Mouse (Mus musculus): ENCODE data around the gene Flvcr1. TPM values are rescaled to one million over a fixed set of nuclear protein-coding genes. Genes with fewer than 3 reads are reported as not detected.

Flvcr1 gene
- polyA plus RNA-seq, 1 experiment from 2014 or later: 6.0 TPM

DNA sequence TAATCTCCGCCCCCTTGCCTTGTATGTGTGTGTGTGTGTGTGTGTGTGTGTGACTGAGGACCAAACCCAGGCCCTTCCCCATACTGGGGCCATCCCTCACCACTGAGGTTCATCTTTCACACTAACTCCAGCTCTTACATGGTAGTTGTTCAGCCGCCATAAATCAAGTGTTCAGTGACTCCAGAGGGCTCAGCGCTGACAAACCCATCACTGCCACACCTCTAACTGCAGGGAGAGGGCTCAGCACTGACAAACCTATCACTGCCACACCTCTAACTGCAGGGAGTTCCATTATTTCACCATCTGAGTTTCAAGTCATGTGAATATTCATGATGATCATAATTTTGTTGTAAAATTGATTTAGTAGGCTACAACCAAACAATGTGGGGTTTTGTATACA is 27.6 kb upstream of the Flvcr1 start:
- Histone ChIP-seq H3K9ac (ENCODE audit: low read length) (no peak overlapping the region), H3K4me1 (ENCODE audit: control insufficient read depth, insufficient read depth, low read length) (no peaks in the 10 kb centered on the region), H3K36me3 (ENCODE audit: control insufficient read depth, insufficient read depth, low read length) (no peaks in the 10 kb centered on the region), H3K27me3 (replicated peaks; ENCODE audit: control insufficient read depth, insufficient read depth, low read length) (no peaks in the 10 kb centered on the region), H3K4me2 (ENCODE audit: low read length) (no peak overlapping the region), H3K9me3 (replicated peaks; ENCODE audit: control insufficient read depth, low read length) (no peaks in the 10 kb centered on the region), H3K4me3 (ENCODE audit: low read depth, low read length) (no peak overlapping the region), H3K27ac (ENCODE audit: low read depth, low read length) (no peak overlapping the region)
- no peak for DNase-seq (ENCODE audit: low spot score)
- WGBS: 96% methylated on average over 3 of the region's 3 CpGs
- no peak for ATAC-seq

- Histone ChIP-seq H3K27ac (ENCODE audit: low read depth, low read length) (no peak overlapping the region), H3K27me3 (replicated peaks; ENCODE audit: control insufficient read depth, insufficient read depth, low read length) (no peaks in the 10 kb centered on the region), H3K36me3 (ENCODE audit: control insufficient read depth, insufficient read depth, low read length) (no peaks in the 10 kb centered on the region), H3K4me3 (ENCODE audit: low read depth, low read length) (no peak overlapping the region), H3K4me1 (ENCODE audit: control insufficient read depth, insufficient read depth, low read length) (no peaks in the 10 kb centered on the region), H3K9ac (ENCODE audit: low read length) (no peak overlapping the region), H3K4me2 (ENCODE audit: low read length) (no peak overlapping the region), H3K9me3 (replicated peaks; ENCODE audit: control insufficient read depth, low read length) (no peaks in the 10 kb centered on the region)
- no peak for DNase-seq (ENCODE audit: low spot score)
- 65% methylated on average over 7 of the region's 7 CpGs for WGBS
- no peak for ATAC-seq
Observed at GRCm38 (mm10) chr1:191046231-191046824, 20.4 kb upstream of the Flvcr1 start.

- Histone ChIP-seq H3K4me1 (ENCODE audit: control insufficient read depth, insufficient read depth, low read length) (no peaks in the 10 kb centered on the region), H3K27ac (ENCODE audit: low read depth, low read length) (no peak overlapping the region), H3K9ac (ENCODE audit: low read length) (no peak overlapping the region), H3K9me3 (replicated peaks; ENCODE audit: control insufficient read depth, low read length) (no peaks in the 10 kb centered on the region), H3K4me3 (ENCODE audit: low read depth, low read length) (no peak overlapping the region), H3K4me2 (ENCODE audit: low read length) (no peak overlapping the region), H3K27me3 (replicated peaks; ENCODE audit: control insufficient read depth, insufficient read depth, low read length) (no peaks in the 10 kb centered on the region), H3K36me3 (ENCODE audit: control insufficient read depth, insufficient read depth, low read length) (no peaks in the 10 kb centered on the region)
- ATAC-seq: no peak
- WGBS: 94% methylated on average over 2 of the region's 2 CpGs
- DNase-seq (ENCODE audit: low spot score): no peak
Observed at GRCm38 (mm10) chr1:191045264-191045663, 19.3 kb upstream of the Flvcr1 start.

DNA sequence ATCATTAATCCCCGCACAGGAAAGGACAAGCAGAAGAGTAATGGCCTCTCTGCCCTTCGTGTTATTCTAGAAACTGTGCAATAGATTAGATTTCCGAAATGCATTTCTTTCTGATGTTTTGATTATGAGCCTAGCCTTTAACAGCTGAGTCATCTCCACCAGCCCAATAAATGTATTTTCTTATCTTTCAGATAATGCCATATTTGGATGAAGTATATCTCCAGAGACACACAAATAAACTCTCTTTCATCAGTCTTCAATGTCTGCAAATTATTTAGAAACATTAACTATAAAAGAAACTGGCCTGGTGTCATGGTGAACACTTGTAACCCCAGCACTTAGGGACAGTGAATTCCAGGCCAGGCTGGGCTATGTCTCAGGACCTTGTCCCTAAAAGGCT is 16.7 kb upstream of the Flvcr1 start:
- DNase-seq (ENCODE audit: low spot score): no peak
- Histone ChIP-seq H3K27ac (ENCODE audit: low read depth, low read length) (no peak overlapping the region), H3K4me3 (ENCODE audit: low read depth, low read length) (no peak overlapping the region), H3K4me1 (ENCODE audit: control insufficient read depth, insufficient read depth, low read length) (no peaks in the 10 kb centered on the region), H3K36me3 (ENCODE audit: control insufficient read depth, insufficient read depth, low read length) (no peaks in the 10 kb centered on the region), H3K27me3 (replicated peaks; ENCODE audit: control insufficient read depth, insufficient read depth, low read length) (no peaks in the 10 kb centered on the region), H3K9ac (ENCODE audit: low read length) (no peak overlapping the region), H3K4me2 (ENCODE audit: low read length) (no peak overlapping the region), H3K9me3 (replicated peaks; ENCODE audit: control insufficient read depth, low read length) (no peaks in the 10 kb centered on the region)
- 89% methylated on average over 3 of the region's 3 CpGs for WGBS
- no peak for ATAC-seq

- 82% methylated on average over 5 of the region's 5 CpGs for WGBS
- H3K27ac ChIP-seq (ENCODE audit: low read depth, low read length): no peak overlapping the region
- DNase-seq (ENCODE audit: low spot score): no peak
- ATAC-seq: no peak
- no peak overlapping the region for H3K9ac ChIP-seq (ENCODE audit: low read length)
- no peaks in the 10 kb centered on the region for H3K27me3 ChIP-seq (replicated peaks; ENCODE audit: control insufficient read depth, insufficient read depth, low read length)
- H3K4me2 ChIP-seq (ENCODE audit: low read length): no peak overlapping the region
- H3K36me3 ChIP-seq (ENCODE audit: control insufficient read depth, insufficient read depth, low read length): no peaks in the 10 kb centered on the region
- H3K4me1 ChIP-seq (ENCODE audit: control insufficient read depth, insufficient read depth, low read length): no peaks in the 10 kb centered on the region
- H3K9me3 ChIP-seq (replicated peaks; ENCODE audit: control insufficient read depth, low read length): no peaks in the 10 kb centered on the region
- no peak overlapping the region for H3K4me3 ChIP-seq (ENCODE audit: low read depth, low read length)
Observed at GRCm38 (mm10) chr1:191042106-191042505, 16.1 kb upstream of the Flvcr1 start.

GRCm38 (mm10) chr1:191041352-191041751 is 15.4 kb upstream of the Flvcr1 start:
- DNase-seq (ENCODE audit: low spot score) (no peak), ATAC-seq (no peak)
- Histone ChIP-seq H3K4me1 (ENCODE audit: control insufficient read depth, insufficient read depth, low read length) (no peaks in the 10 kb centered on the region), H3K36me3 (ENCODE audit: control insufficient read depth, insufficient read depth, low read length) (no peaks in the 10 kb centered on the region), H3K9me3 (replicated peaks; ENCODE audit: control insufficient read depth, low read length) (no peaks in the 10 kb centered on the region), H3K4me3 (ENCODE audit: low read depth, low read length) (no peak overlapping the region), H3K4me2 (ENCODE audit: low read length) (no peak overlapping the region), H3K9ac (ENCODE audit: low read length) (no peak overlapping the region), H3K27me3 (replicated peaks; ENCODE audit: control insufficient read depth, insufficient read depth, low read length) (no peaks in the 10 kb centered on the region), H3K27ac (ENCODE audit: low read depth, low read length) (no peak overlapping the region)

DNA sequence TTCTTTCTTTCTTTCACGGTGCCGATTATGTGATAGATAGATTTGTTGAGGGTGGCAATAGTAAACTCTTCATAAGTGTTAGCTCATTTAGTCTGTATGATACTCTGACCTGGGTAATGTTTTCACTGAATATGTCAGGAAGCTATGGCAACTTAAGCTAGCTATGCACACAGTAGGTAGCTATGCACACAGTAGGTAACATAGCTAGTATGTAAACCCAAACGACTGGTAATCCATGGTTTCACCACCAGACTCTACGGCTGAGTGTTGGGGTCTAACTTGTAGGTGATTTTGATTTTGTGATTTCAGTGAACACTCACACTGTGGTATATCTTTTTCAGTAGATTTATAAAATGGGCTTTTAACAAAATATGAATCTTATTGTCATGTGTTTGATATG is 12.0 kb upstream of the Flvcr1 start:
- H3K9me3 ChIP-seq (replicated peaks; ENCODE audit: control insufficient read depth, low read length): no peaks in the 10 kb centered on the region
- no peak overlapping the region for H3K9ac ChIP-seq (ENCODE audit: low read length)
- no peak overlapping the region for H3K4me3 ChIP-seq (ENCODE audit: low read depth, low read length)
- ATAC-seq: no peak
- no peak for DNase-seq (ENCODE audit: low spot score)
- H3K27me3 ChIP-seq (replicated peaks; ENCODE audit: control insufficient read depth, insufficient read depth, low read length): no peaks in the 10 kb centered on the region
- 96% methylated on average over 4 of the region's 4 CpGs for WGBS
- H3K27ac ChIP-seq (ENCODE audit: low read depth, low read length): no peak overlapping the region
- no peak overlapping the region for H3K4me2 ChIP-seq (ENCODE audit: low read length)
- H3K4me1 ChIP-seq (ENCODE audit: control insufficient read depth, insufficient read depth, low read length): no peaks in the 10 kb centered on the region
- no peaks in the 10 kb centered on the region for H3K36me3 ChIP-seq (ENCODE audit: control insufficient read depth, insufficient read depth, low read length)

DNA sequence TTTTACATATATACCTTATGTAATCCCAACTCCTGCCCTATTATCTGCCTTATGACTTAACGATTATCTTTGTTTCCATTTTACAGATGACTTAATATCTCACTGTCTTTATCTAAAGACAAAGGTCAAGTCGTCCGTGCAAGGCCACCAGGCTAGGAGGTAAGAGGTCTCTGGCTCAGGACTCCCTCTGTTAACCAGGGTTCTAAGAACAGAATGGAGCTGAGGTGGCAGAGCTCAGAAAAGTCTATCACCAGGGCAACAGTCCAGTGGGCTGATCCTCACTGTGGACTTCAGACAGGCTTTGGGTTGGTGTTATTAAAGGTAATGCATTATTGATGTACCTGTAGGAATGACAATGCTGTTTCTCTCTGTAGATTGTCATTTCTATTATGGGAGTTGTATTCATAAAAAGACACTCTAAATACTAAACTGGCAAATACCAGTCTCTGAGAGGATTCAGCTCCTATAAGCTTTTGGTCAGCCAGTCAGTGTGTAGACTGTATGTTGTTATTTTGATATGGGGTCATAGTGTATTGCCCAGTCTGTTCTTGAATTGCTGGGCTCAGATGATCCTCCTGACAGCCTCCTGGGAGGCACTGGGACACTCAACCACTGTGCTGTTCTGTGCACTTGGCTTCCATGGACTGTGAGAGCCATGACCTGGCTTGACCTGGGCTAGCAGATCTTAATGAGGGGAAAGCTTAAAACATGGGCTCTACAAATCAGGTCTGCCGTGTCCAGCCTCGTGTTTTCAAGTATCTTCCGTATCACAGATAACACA is 10.8 kb upstream of the Flvcr1 start, which contains the start of gene Spata45:
Gene Spata45 (plus strand): TSS at position 86 of the 781 bp plus-strand sequence.
- no peak within 1 kb of the TSS for H3K9ac ChIP-seq (ENCODE audit: low read length)
- no peaks in the 10 kb centered on the region for H3K27me3 ChIP-seq (replicated peaks; ENCODE audit: control insufficient read depth, insufficient read depth, low read length)
- ATAC-seq (no peak), DNase-seq (ENCODE audit: low spot score) (no peak)
- no peaks in the 10 kb centered on the region for H3K9me3 ChIP-seq (replicated peaks; ENCODE audit: control insufficient read depth, low read length)
- H3K36me3 ChIP-seq (ENCODE audit: control insufficient read depth, insufficient read depth, low read length): no peaks in the 10 kb centered on the region
- H3K4me1 ChIP-seq (ENCODE audit: control insufficient read depth, insufficient read depth, low read length): no peaks in the 10 kb centered on the region
- H3K4me3 ChIP-seq (ENCODE audit: low read depth, low read length): no peak within 1 kb of the TSS
- WGBS: 79% methylated on average over 6 of the region's 6 CpGs
- no peak within 1 kb of the TSS for H3K4me2 ChIP-seq (ENCODE audit: low read length)
- no peak within 1 kb of the TSS for H3K27ac ChIP-seq (ENCODE audit: low read depth, low read length)

GRCm38 (mm10) chr1:191035649-191036048 is 9.7 kb upstream of the Flvcr1 start:
- Histone ChIP-seq H3K36me3 (ENCODE audit: control insufficient read depth, insufficient read depth, low read length) (no peaks in the 10 kb centered on the region), H3K4me3 (ENCODE audit: low read depth, low read length) (no peak overlapping the region), H3K9me3 (replicated peaks; ENCODE audit: control insufficient read depth, low read length) (no peaks in the 10 kb centered on the region), H3K4me1 (ENCODE audit: control insufficient read depth, insufficient read depth, low read length) (no peaks in the 10 kb centered on the region), H3K27me3 (replicated peaks; ENCODE audit: control insufficient read depth, insufficient read depth, low read length) (no peaks in the 10 kb centered on the region), H3K27ac (ENCODE audit: low read depth, low read length) (no peak overlapping the region), H3K4me2 (ENCODE audit: low read length) (no peak overlapping the region), H3K9ac (ENCODE audit: low read length) (no peak overlapping the region)
- DNase-seq (ENCODE audit: low spot score) (peak; percentile 30), ATAC-seq (no peak)
- WGBS: 14% methylated on average over 4 of the region's 4 CpGs
